Mouse (Mus musculus): ENCODE measurements around the gene Tmem185a. TPM values are rescaled to one million over a fixed set of nuclear protein-coding genes. Genes with fewer than 3 reads are reported as not detected.

The Tmem185a gene
- 10 to 100 TPM; 11.0 to 39.1 TPM for polyA plus RNA-seq (2012; fragmentation: generic; extraction: Trizol)

DNA sequence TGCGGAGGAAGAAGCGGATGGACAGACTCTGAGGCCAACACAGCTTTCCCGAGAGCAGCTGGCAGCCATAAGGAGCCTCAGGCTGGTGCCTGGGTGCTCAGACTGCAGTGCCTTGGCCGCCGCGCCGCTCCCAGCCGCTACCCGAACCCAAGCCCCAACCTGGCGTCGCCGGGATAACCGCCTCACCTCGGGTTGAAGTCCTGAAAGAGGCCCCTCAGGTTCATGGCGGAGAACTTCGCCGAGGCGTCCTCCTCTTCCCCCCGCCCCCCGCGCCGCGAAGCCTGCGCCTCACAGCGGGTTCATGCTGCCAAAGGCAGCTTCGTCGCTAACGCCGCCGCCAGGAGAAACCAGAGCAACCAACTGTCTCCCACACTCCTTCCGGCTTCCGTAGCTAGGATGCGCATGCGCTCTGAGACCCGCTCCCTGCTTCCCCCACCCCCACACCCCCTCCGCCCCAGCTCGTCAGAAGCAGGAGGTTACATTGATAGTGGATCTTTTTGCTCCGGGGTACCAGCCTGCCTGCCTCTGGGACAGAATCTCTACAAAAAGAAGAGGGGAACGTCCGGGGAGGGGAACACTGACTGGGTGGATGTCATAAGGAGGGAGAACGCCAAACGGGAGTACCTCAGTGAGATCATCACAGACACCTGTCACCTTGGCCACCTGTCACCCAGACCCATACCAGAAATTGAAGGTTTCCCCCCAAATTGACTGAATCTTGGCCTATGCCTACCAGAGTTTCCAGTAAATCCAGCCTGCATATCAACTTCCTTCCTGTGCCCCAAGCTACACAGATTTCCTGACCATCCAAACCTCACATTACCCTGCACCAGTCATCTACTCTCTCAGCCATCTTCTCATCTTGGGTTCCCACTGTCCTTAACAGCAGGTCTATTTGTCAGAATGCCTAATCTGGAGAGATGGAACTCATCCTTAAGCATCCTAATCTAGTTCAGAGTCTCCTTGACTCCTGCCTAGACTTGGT is at the start of gene Tmem185a:
Gene Tmem185a (minus strand): TSS at position 389 of the 985 bp plus-strand sequence.

Other genes with a start within 250 kb of the Tmem185a start
- gene Ids, start 112.1 kb downstream of the Tmem185a start, polyA plus RNA-seq (2012; fragmentation: generic; extraction: Trizol) = 10 to 100 TPM in 1 of 2 experiments, 1 to 10 TPM in 1; 1.0 to 11.3 TPM
- gene 1110012L19Rik, start 91.3 kb downstream of the Tmem185a start, polyA plus RNA-seq (2012; fragmentation: generic; extraction: Trizol) = 10 to 100 TPM; 20.3 to 56.2 TPM

Measured in C3H10T1/2 (cell line).